Mouse (Mus musculus) olfactory bulb, adult 2 months (tissue): ENCODE data around the gene Supt5.

Experiments used
- CTCF ChIP-seq: fragments of 200-500 bp; IDR thresholded peaks from 2 replicates; pipeline ENCODE4 v1.5.1; 2012; ENCODE audit warnings: low read depth, mild to moderate bottlenecking, low read length, moderate library complexity; ENCODE audit not compliant: insufficient read depth
- POLR2A ChIP-seq: fragments of 200-500 bp; IDR thresholded peaks from 2 replicates; pipeline ENCODE4 v1.6.1; 2012; ENCODE audit warnings: mild to moderate bottlenecking, low read depth, low read length, moderate library complexity; ENCODE audit not compliant: insufficient read depth

DNA sequence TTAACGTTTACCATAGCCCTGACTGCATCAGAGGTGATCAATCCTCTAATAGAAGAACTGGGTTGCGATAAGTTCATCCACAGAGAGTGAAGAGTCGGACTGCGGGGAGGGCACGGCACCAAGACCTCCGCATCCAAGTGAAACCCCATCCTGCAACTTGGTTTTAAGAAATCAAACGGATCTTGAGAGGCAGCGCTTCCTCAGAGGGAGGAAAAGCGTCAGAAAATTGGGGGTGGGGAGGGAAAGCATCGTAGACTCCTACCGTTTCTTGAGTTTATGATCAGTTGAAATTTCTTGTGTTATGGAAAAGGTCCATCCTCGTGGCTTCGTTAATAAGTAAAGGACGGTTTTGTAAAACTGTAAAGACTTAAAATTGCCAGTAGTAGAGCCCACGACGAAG, 70.0 kb downstream of the Supt5 start:
- TF ChIP-seq CTCF (no peak), POLR2A (no peak)
